Mouse (Mus musculus) lung, adult 10 weeks (tissue): ENCODE measurements around the gene Spaca4. TPM values are rescaled to one million over a fixed set of nuclear protein-coding genes. Genes with fewer than 3 reads are reported as not detected.

Source experiments
- polyA plus RNA-seq: library from polyadenylated mRNA; stranded (reverse); fragments of 350-450 nt; fragmentation: Illumina TruSeq; extraction: RNeasy Lipid Tissue Mini Kit (QIAGEN cat#74804); gene quantifications from one replicate; pipeline ENCODE4 v1.2.3, GENCODE M21; 2014; ENCODE audit warnings: low read depth, low replicate concordance; ENCODE audit not compliant: insufficient read depth

The Spaca4 gene
- polyA plus RNA-seq: not detected

DNA sequence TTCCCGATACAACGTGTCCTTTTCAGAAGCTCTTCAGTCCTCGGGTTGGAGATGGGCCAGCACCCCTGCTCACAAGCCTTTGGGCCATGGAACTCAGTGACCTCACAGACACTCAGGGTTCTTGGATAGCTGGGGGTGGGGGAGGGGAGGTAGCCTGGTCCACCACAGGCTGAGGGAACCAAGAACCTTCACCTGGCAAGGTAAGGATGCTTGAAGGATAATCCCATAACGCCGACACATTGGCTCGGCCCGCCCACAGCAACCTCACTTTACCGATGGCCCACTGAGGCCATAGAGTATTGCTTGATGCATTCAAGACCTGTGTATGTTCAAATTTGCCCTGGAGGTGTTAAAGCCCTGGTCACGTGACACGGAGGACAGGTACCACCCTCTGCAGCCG is at the start of gene Spaca4:
Gene Spaca4, minus strand, starts transcription at position 101 of the 400 bp plus-strand sequence.

DNA sequence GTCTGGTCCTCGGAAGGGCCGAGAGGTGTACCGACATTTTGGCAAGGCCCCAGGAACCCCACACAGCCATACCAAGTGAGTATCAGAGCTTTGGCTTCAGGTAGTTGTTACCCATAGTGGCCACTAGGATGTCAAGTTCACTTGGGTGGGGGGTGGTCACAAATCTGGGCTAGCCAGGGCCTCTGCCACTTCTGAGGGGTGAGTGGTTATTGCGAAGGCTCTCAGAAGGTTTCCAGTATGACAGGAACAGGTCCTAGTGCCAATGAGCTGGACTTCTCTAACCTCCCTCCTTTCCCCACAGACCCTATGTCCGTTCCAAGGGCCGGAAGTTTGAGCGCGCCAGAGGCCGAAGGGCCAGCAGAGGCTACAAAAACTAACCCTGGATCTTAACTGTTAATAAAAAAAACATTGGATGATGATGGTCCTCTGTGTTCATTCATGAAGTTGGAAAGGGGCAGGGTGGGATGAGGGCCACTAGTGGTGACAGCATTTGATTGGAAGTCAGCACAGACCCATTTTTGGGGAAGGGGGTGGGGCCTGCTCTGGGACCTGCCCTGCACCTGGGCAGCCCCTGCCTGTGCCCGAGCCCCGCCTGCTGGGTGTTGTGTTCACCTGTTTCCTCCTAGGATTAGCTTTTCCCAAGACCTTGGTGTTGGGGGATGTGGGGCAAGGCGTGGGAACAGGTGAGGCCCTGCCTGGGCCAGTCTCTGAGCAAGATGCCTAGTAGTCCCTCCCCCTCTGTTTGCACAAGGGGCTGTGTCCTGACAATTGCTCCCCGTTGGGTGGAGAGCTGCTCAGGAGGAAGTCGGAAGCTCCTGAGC is 5.0 kb downstream of the Spaca4 start, which contains the start of gene Fam83e:
Gene Fam83e, plus strand, starts transcription at position 800 of the 821 bp plus-strand sequence.

DNA sequence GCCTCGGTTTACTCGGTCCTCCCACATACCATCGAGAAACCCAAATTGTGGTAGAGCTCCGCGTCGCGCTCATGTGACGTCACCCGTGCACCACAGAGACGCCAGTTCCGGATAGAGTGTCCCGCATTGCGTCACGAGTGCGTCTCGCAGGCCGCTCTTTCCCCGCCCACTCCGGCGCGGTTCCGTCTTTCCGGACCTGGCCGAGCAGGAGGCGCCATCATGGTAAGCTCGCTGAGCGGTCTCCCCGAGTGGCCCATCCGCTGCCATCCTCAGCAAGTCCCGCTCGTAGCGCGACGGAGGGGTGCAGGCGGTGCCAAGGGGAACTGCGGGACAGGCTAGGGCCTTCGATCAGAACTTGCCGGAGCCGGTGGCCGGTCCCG is 7.7 kb downstream of the Spaca4 start, which contains the start of gene Sphk2:
Gene Sphk2, minus strand, starts transcription at position 85 of the 380 bp plus-strand sequence.

DNA sequence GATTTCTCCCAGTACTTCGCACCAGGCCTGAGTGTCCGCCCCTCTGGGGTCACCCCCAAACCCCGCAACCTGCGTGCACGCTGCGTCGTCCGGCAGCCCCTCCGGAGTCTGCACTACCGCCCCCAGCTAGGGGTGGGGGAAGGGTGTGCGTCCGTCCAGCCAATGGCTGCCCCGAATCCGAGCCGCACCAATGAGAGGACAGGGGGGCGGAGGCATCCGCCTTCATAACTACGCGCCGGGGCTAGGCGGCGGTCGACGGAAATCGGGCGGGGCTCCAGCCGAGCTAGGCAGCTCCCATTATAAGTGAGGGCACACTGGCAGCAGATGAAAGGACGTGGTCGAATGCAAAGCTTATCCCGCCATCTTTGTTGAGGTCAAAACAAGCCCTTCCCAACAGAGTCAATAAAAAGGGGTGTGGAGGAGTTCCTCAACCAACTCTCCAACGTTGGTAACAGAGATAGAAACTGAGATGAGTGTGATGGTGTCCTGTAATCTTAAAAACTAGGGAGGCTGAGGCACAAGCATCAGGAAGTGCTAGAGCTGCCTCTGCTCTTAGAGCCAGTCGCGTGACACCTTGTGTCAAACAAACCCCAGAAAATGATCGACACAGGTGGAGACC is 10.4 kb downstream of the Spaca4 start, which contains the start of gene Rpl18:
Gene Rpl18, plus strand, starts transcription at position 368 of the 619 bp plus-strand sequence.

DNA sequence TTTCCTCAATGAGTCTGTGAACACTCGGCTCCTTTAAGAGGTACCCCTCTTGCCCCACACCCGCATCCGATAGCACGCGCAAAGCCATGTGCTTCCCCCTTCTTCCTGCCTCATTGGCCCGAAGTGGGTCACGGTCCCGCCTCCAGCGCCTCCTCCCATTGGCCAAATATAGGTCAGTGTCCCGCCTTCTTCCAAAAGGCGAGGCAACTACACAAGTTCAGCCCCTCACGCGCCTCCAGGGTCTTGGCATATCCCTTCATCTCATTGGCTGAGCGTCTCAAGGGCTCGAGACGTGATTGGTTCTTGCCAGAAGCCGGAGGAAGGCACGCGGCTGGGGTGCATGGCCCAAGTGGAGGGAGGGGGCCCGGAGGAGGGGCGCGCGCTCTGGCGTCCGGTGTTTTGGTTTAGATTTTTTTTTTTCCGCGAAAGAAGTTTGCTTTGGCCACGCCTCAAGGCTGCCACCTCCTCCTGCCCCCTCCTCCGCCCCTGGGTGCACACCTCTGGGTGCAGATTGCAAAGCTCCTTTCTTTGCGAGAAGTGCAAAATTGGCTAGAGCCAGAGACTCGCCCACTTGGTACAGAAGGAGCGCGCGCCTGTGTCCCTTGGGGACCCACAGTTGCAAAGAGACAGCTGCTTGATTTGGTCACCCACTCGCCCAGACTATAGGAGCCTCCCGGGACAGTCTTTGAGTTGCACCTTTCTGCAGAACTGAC is 20.7 kb downstream of the Spaca4 start, which contains the start of gene Dbp:
Gene Dbp, plus strand, starts transcription at position 359 of the 713 bp plus-strand sequence.

DNA sequence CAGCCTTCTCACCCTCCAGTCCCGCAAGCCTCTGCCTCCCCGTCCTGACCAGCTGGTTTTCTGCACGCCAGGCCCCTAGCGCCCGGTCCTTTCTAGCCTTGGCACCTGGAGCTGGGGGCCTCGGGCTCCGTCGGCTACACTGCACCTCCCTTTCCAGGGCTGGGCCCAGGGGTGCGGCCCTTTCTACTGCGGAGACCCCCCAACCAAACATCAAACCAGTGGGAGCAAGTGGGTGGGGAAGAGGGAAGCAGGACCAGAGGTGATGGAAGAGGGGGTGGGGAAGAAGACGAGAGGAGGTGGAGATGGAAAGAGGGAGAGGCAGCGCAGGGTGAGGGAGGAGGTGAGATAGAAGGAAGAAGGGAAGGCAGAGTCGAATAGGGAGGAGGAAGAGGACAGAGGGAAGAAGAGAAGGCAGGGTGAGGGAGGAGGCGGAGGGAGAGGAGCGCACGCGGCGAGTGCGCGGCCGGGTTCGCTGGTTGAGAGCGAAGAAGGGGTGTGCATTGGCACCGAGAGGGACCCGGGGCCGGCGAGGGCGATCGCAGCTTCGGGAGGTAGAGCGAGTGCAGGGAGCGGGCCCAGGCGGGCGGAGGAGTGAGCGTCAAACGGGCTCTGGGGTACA is 26.0 kb downstream of the Spaca4 start, which contains the start of gene Car11:
Gene Car11, plus strand, starts transcription at position 321 of the 619 bp plus-strand sequence.

DNA sequence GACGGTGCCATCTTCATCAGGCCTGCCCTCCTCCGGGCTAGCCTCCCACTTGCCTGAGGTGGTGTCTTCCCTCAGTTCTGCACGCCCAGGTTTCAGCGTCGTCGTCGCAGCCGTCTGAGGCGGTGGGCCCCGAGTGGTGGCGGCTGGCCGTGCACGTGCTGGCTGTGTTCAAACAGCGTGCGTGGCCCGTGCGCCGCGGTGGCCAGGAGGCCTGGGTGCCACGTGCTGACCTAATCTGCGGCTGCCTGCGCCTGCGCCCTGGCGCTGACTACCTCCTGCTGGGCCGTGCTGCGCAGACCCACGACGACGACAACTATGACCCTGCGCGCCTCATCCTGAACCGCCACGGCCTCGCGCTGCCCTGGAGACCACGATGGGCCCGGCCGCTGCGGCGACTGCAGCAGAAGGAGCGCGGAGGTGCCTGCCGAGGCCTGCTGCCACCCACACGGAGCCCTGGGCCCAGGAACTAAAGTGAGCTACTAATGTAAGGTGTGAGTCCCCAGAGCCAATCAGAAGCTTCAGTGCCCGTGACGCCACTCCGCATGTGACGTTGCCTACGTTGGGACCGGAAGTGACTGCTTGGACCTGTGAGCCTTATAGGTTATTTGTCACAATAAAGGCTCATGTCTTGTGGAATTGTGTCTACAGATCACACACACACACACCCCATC is 31.6 kb downstream of the Spaca4 start, which contains the start of gene Sec1:
Gene Sec1, minus strand, starts transcription at position 482 of the 671 bp plus-strand sequence.

DNA sequence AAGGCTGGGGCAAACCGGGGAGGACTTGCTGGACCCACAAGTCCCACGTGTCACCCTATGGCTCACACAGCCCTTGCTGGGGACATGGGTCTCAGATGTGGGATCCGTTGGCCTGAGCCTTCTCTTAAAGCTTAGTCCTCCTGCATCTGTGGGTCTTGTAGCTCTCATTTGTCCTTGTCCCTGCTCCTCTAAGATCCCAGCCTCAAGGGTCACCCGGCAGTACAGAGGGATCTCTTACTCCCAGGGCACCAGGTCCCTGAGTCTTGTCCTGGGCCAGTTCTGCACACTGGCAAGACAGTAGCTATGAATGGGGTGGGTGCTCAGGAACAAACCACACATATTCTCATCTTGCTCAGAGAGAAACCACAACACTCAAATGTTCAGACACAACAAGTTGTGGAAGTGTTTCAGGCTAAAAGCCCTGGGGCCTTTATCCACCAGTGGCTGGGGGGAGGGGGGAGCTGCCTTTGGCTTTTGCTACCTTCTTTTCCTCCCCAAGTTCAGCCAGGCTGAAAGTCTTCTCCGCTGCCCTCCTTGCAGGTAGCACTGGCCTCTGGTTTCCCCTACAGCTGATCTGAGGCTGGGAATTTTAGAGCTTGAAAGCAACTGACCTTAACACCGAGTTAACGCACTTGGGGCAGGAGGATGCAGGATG is 42.1 kb downstream of the Spaca4 start, which contains the start of gene Ntn5:
Gene Ntn5, plus strand, starts transcription at position 627 of the 655 bp plus-strand sequence.

Other genes starting within 250 kb of the Spaca4 start
- not detected for gene Tulp2, start 243.9 kb downstream of the Spaca4 start, polyA plus RNA-seq
- not detected for gene Gm45808, start 239.0 kb downstream of the Spaca4 start, polyA plus RNA-seq
- 5.0 TPM for gene Dhdh, start 237.0 kb downstream of the Spaca4 start, polyA plus RNA-seq
- 134 TPM for gene Nucb1, start 215.4 kb downstream of the Spaca4 start, polyA plus RNA-seq
- 62.8 TPM for gene Ppp1r15a, start 199.5 kb downstream of the Spaca4 start, polyA plus RNA-seq
- gene Plekha4, start 199.5 kb downstream of the Spaca4 start, polyA plus RNA-seq: 5.7 TPM
- gene Hsd17b14, start 170.9 kb downstream of the Spaca4 start, polyA plus RNA-seq: 0.54 TPM
- 43.0 TPM for gene Bcat2, start 155.7 kb downstream of the Spaca4 start, polyA plus RNA-seq
- not detected for gene Fgf21, start 110.3 kb downstream of the Spaca4 start, polyA plus RNA-seq
- not detected for gene Fut1, start 108.5 kb downstream of the Spaca4 start, polyA plus RNA-seq
- 0.38 TPM for gene Izumo1, start 104.0 kb downstream of the Spaca4 start, polyA plus RNA-seq
- 47.4 TPM for gene Rasip1, start 98.3 kb downstream of the Spaca4 start, polyA plus RNA-seq
- 1.9 TPM for gene Mamstr, start 85.8 kb downstream of the Spaca4 start, polyA plus RNA-seq
- gene Fut2, start 59.4 kb downstream of the Spaca4 start, polyA plus RNA-seq: 0.20 TPM
- 0.75 TPM for gene Ntn5, start 41.8 kb downstream of the Spaca4 start, polyA plus RNA-seq
- 0.90 TPM for gene Sec1, start 31.4 kb downstream of the Spaca4 start, polyA plus RNA-seq
- 1.7 TPM for gene Car11, start 26.0 kb downstream of the Spaca4 start, polyA plus RNA-seq
- gene Dbp, start 20.7 kb downstream of the Spaca4 start, polyA plus RNA-seq: 6.5 TPM
- gene Rpl18, start 10.4 kb downstream of the Spaca4 start, polyA plus RNA-seq: 1,283 TPM
- 16.2 TPM for gene Sphk2, start 7.8 kb downstream of the Spaca4 start, polyA plus RNA-seq
- 3.8 TPM for gene Fam83e, start 4.6 kb downstream of the Spaca4 start, polyA plus RNA-seq
- gene Lmtk3, start 57.9 kb upstream of the Spaca4 start, polyA plus RNA-seq: 0.09 TPM
- 2.2 TPM for gene Sult2b1, start 58.9 kb upstream of the Spaca4 start, polyA plus RNA-seq
- 73.8 TPM for gene Cyth2, start 88.8 kb upstream of the Spaca4 start, polyA plus RNA-seq
- not detected for gene Kcnj14, start 99.0 kb upstream of the Spaca4 start, polyA plus RNA-seq
- 10.2 TPM for gene Grwd1, start 105.1 kb upstream of the Spaca4 start, polyA plus RNA-seq
- 108 TPM for gene Kdelr1, start 147.0 kb upstream of the Spaca4 start, polyA plus RNA-seq
- 0.46 TPM for gene Grin2d, start 152.6 kb upstream of the Spaca4 start, polyA plus RNA-seq
- gene Syngr4, start 170.9 kb upstream of the Spaca4 start, polyA plus RNA-seq: not detected
- gene Tmem143, start 171.1 kb upstream of the Spaca4 start, polyA plus RNA-seq: 8.7 TPM
- 138 TPM for gene Emp3, start 195.6 kb upstream of the Spaca4 start, polyA plus RNA-seq
- gene Ccdc114, start 198.3 kb upstream of the Spaca4 start, polyA plus RNA-seq: 3.5 TPM